Mouse (Mus musculus): ENCODE measurements around the gene Ston2. TPM values are rescaled to one million over a fixed set of nuclear protein-coding genes. Genes with fewer than 3 reads are reported as not detected.

Gene Ston2
- total and polyA plus RNA-seq, 2 experiments from 2014 or later, result 7.7 to 21.9 TPM

- peak; percentile 77 for DNase-seq (ENCODE audit: low spot score)
- H3K9ac ChIP-seq (replicated peaks; ENCODE audit: low read length), result no peak overlapping the region
- no peaks in the 10 kb centered on the region for H3K27me3 ChIP-seq (ENCODE audit: insufficient read depth, low read length)
- H3K36me3 ChIP-seq (ENCODE audit: insufficient read depth, low read length), result no peaks in the 10 kb centered on the region
- H3K27ac ChIP-seq, result peak overlapping the region; percentile 54; the same call in 1 of the 2 replicates
- H3K9me3 ChIP-seq (ENCODE audit: low read length), result no peaks in the 10 kb centered on the region
- H3K4me2 ChIP-seq (ENCODE audit: low read depth, low read length), result no peak overlapping the region
- TF ChIP-seq CTCF (IDR thresholded peaks at IDR 0.05; ENCODE audit: low read depth), result no peak
- peaks cover 4% of the 10 kb centered on the region; the same call in 1 of the 2 replicates for H3K4me1 ChIP-seq (ENCODE audit: insufficient read depth, low read length)
- no peak overlapping the region for H3K4me3 ChIP-seq (ENCODE audit: low read length)
- peak; percentile 88 for ATAC-seq
- WGBS, result 41% methylated on average over 7 of the region's 7 CpGs
These were observed 115.7 kb downstream of the Ston2 start for GRCm38 (mm10) chr12:91672528-91672927.

GRCm38 (mm10) chr12:91668529-91669245 is 119.5 kb downstream of the Ston2 start:
- Histone ChIP-seq H3K27ac (no peak overlapping the region), H3K4me2 (ENCODE audit: low read depth, low read length) (no peak overlapping the region), H3K27me3 (ENCODE audit: insufficient read depth, low read length) (no peaks in the 10 kb centered on the region), H3K9me3 (ENCODE audit: low read length) (no peaks in the 10 kb centered on the region), H3K36me3 (ENCODE audit: insufficient read depth, low read length) (no peaks in the 10 kb centered on the region), H3K4me3 (ENCODE audit: low read length) (no peak overlapping the region), H3K9ac (replicated peaks; ENCODE audit: low read length) (no peak overlapping the region), H3K4me1 (ENCODE audit: insufficient read depth, low read length) (peaks cover 4% of the 10 kb centered on the region; the same call in 1 of the 2 replicates)
- 56% methylated on average over 16 of the region's 16 CpGs for WGBS
- DNase-seq (ENCODE audit: low spot score), result no peak
- no peak for ATAC-seq
- TF ChIP-seq CTCF (IDR thresholded peaks at IDR 0.05; ENCODE audit: low read depth), result no peak

GRCm38 (mm10) chr12:91667741-91668140 is 120.4 kb downstream of the Ston2 start:
- no peaks in the 10 kb centered on the region for H3K9me3 ChIP-seq (ENCODE audit: low read length)
- no peak overlapping the region for H3K27ac ChIP-seq
- H3K4me2 ChIP-seq (ENCODE audit: low read depth, low read length), result no peak overlapping the region
- no peaks in the 10 kb centered on the region for H3K27me3 ChIP-seq (ENCODE audit: insufficient read depth, low read length)
- H3K4me1 ChIP-seq (ENCODE audit: insufficient read depth, low read length), result peaks cover 4% of the 10 kb centered on the region; the same call in 1 of the 2 replicates
- H3K9ac ChIP-seq (replicated peaks; ENCODE audit: low read length), result no peak overlapping the region
- no peak overlapping the region for H3K4me3 ChIP-seq (ENCODE audit: low read length)
- WGBS, result 45% methylated on average over 7 of the region's 7 CpGs
- DNase-seq (ENCODE audit: low spot score) (no peak), ATAC-seq (0 out of 2 replicates have a peak, but pooled peaks have one; percentile 8)
- no peak for TF ChIP-seq CTCF (IDR thresholded peaks at IDR 0.05; ENCODE audit: low read depth)
- no peaks in the 10 kb centered on the region for H3K36me3 ChIP-seq (ENCODE audit: insufficient read depth, low read length)

GRCm38 (mm10) chr12:91666607-91667006 is 121.6 kb downstream of the Ston2 start:
- Histone ChIP-seq H3K9me3 (ENCODE audit: low read length) (no peaks in the 10 kb centered on the region), H3K4me3 (ENCODE audit: low read length) (no peak overlapping the region), H3K9ac (replicated peaks; ENCODE audit: low read length) (no peak overlapping the region), H3K27ac (no peak overlapping the region), H3K4me1 (ENCODE audit: insufficient read depth, low read length) (peaks cover 4% of the 10 kb centered on the region; the same call in 1 of the 2 replicates), H3K4me2 (ENCODE audit: low read depth, low read length) (no peak overlapping the region), H3K36me3 (ENCODE audit: insufficient read depth, low read length) (no peaks in the 10 kb centered on the region), H3K27me3 (ENCODE audit: insufficient read depth, low read length) (no peaks in the 10 kb centered on the region)
- DNase-seq (ENCODE audit: low spot score), result no peak
- WGBS, result 84% methylated on average over 3 of the region's 3 CpGs
- no peak for TF ChIP-seq CTCF (IDR thresholded peaks at IDR 0.05; ENCODE audit: low read depth)
- ATAC-seq, result no peak

GRCm38 (mm10) chr12:91665431-91665830 is 122.8 kb downstream of the Ston2 start:
- Histone ChIP-seq H3K27me3 (ENCODE audit: insufficient read depth, low read length) (no peaks in the 10 kb centered on the region), H3K27ac (no peak overlapping the region), H3K36me3 (ENCODE audit: insufficient read depth, low read length) (no peaks in the 10 kb centered on the region), H3K4me2 (ENCODE audit: low read depth, low read length) (no peak overlapping the region), H3K9ac (replicated peaks; ENCODE audit: low read length) (no peak overlapping the region), H3K4me3 (ENCODE audit: low read length) (no peak overlapping the region), H3K4me1 (ENCODE audit: insufficient read depth, low read length) (peaks cover 4% of the 10 kb centered on the region; the same call in 1 of the 2 replicates), H3K9me3 (ENCODE audit: low read length) (no peaks in the 10 kb centered on the region)
- DNase-seq (ENCODE audit: low spot score) (no peak), ATAC-seq (no peak)
- 90% methylated on average over 5 of the region's 5 CpGs for WGBS
- no peak for TF ChIP-seq CTCF (IDR thresholded peaks at IDR 0.05; ENCODE audit: low read depth)

GRCm38 (mm10) chr12:91663260-91663659 is 124.9 kb downstream of the Ston2 start:
- H3K9me3 ChIP-seq (ENCODE audit: low read length), result no peaks in the 10 kb centered on the region
- H3K9ac ChIP-seq (replicated peaks; ENCODE audit: low read length), result no peak overlapping the region
- 92% methylated on average over 6 of the region's 6 CpGs for WGBS
- DNase-seq (ENCODE audit: low spot score) (no peak), ATAC-seq (no peak)
- peaks cover 4% of the 10 kb centered on the region; the same call in 1 of the 2 replicates for H3K4me1 ChIP-seq (ENCODE audit: insufficient read depth, low read length)
- no peak overlapping the region for H3K4me2 ChIP-seq (ENCODE audit: low read depth, low read length)
- no peak overlapping the region for H3K27ac ChIP-seq
- no peak overlapping the region for H3K4me3 ChIP-seq (ENCODE audit: low read length)
- no peak for TF ChIP-seq CTCF (IDR thresholded peaks at IDR 0.05; ENCODE audit: low read depth)
- no peaks in the 10 kb centered on the region for H3K36me3 ChIP-seq (ENCODE audit: insufficient read depth, low read length)
- no peaks in the 10 kb centered on the region for H3K27me3 ChIP-seq (ENCODE audit: insufficient read depth, low read length)

GRCm38 (mm10) chr12:91662844-91663243 is 125.3 kb downstream of the Ston2 start:
- no peak for TF ChIP-seq CTCF (IDR thresholded peaks at IDR 0.05; ENCODE audit: low read depth)
- ATAC-seq, result no peak

More at GRCm38 (mm10) chr12:91662844-91663243, 125.3 kb downstream of the Ston2 start:
- Histone ChIP-seq H3K36me3 (ENCODE audit: insufficient read depth, low read length) (no peaks in the 10 kb centered on the region), H3K27ac (no peak overlapping the region), H3K9me3 (ENCODE audit: low read length) (no peaks in the 10 kb centered on the region), H3K27me3 (ENCODE audit: insufficient read depth, low read length) (no peaks in the 10 kb centered on the region), H3K4me2 (ENCODE audit: low read depth, low read length) (no peak overlapping the region), H3K4me1 (ENCODE audit: insufficient read depth, low read length) (peaks cover 3% of the 10 kb centered on the region; the same call in 1 of the 2 replicates), H3K4me3 (ENCODE audit: low read length) (no peak overlapping the region), H3K9ac (replicated peaks; ENCODE audit: low read length) (no peak overlapping the region)
- 86% methylated on average over 4 of the region's 4 CpGs for WGBS
- no peak for DNase-seq (ENCODE audit: low spot score)

Data from hindbrain, postnatal 0 days (tissue).